Mouse (Mus musculus) G1E (cell line): ENCODE measurements around the gene Tspoap1.

ENCODE experiments used
- CTCF ChIP-seq: IDR thresholded peaks from 2 replicates; pipeline ENCODE4 v1.5.1; 2012; ENCODE audit warnings: low read depth, low read length, inconsistent platforms, mixed read lengths
- GATA1 ChIP-seq: IDR thresholded peaks from 2 replicates; pipeline ENCODE4 v1.6.1; 2012; ENCODE audit warnings: borderline replicate concordance, low read length, inconsistent platforms, mixed read lengths
- GATA2 ChIP-seq: IDR thresholded peaks from 2 replicates; pipeline ENCODE4 v1.6.1; 2012; ENCODE audit warnings: low read depth, low read length, inconsistent platforms, borderline replicate concordance
- TAL1 ChIP-seq: conservative IDR thresholded peaks from 2 replicates; pipeline ENCODE4 v1.6.1; 2012; ENCODE audit warnings: low read depth, low read length, inconsistent platforms, mixed read lengths

DNA sequence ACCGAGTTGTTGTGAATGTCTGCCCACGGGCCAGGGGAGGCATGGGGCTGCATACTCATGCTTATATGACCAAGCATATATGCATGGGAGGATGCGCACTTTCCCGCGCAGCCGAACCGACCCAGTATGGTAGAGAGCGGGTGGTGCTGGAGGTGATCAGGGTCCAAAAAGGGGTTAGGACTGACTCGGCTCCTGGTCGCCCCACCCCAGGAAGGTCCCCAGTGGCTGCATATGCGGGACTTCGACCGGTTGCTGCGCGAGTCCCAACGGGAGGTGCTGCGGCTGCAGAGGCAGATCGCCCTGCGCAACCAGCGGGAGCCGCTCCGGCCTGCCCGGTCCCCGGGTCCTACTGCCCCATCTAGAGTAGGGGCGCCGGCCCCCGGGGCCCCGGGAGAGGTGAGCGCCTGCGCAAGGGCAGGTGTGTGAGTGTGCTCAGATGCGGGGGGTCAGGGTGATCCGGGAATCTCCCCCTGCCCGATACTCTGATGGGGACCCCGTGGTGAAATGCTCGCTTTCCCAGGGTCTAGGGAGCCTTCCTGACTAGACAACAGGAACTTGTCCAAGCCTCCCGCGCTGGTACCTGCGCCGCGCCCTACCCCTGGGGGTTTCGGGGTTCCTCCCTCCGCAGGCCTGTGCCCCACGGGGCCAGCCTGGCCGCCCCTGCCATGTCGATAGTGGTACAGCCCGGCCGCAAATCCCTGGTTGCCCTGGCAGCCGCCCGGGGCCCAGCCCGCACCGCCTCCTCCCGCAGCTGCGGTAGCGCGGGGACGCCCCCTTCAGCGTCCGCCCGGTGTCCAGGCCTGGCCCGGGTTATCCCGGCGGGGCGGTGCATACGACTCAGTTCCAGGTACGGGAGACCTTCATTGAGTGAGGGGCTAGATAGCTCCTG is 3.9 kb downstream of the Tspoap1 start:
- TF ChIP-seq CTCF, result no peak
- no peak for TF ChIP-seq GATA1
- TF ChIP-seq TAL1, result no peak
- no peak for TF ChIP-seq GATA2
